Mouse (Mus musculus): ENCODE data around the gene Fam243.

DNA sequence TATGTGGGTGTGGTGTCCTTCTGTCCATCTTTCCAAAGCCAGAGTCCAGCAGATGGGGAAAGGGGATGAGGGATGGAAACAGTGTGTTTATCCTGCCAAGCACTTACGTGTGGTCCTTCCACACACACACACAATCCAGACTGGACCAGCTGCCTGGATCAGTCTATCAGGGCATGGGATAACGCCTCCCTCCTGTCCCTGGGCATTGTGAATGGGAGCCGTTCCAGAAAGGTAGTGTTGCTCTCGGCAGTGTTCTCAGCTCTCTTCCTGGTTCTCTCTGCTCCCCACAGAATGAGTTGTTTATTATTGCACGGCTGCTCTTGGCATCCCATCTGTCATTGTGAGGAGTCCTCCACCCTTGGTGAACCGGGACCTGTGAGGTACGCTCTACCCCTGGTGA is 39.5 kb upstream of the Fam243 start:
- TF ChIP-seq CTCF (IDR thresholded peaks at IDR 0.05; ENCODE audit: extremely low read depth, insufficient read length, insufficient replicate concordance, low read depth, low read length) = no peak
- no peak for TF ChIP-seq POLR2A (IDR thresholded peaks at IDR 0.05; ENCODE audit: low read depth, low read length)
